Mouse (Mus musculus) retina, postnatal 7 days (tissue): ENCODE measurements around the gene Ankrd65.

Experiments
- DNase-seq: peaks from one replicate; pipeline ENCODE4 v3.0.0-alpha.2; 2012; ENCODE audit warnings: low read depth, low spot score

Ankrd65 gene

DNA sequence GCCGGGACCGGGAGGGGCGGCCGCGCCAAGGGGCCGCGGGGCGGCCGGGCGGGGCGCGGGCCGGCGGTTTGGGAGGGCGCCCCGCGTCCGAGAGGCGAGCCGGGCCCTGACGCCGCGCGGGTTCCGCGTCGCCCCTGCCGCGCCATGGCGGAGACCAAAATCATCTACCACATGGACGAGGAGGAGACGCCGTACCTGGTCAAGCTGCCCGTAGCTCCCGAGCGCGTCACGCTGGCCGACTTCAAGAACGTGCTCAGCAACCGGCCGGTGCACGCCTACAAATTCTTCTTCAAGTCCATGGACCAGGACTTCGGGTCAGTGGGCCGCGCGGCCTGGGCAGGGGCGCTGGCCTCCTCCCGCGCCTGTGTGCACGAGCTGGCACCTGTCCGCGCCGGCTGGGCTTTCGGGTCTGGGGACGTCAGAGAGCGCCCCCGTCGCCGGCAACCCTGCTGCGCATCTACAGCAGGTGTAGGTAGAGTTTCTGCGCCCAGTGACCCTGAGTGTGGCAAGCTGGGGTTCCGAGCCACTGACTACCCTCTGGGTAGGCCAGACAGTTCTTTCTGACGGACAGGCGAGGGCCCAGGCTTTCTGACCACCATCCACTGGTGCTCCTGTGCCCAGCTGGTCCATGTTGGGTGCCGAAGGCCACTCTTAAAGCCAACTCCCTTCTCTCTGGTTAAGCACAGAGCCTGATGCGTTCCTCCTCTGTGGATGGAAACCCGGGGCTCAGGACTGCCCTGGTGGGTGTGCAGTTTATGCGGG lies 57.5 kb downstream of the Ankrd65 start:
- DNase-seq = no peak

DNA sequence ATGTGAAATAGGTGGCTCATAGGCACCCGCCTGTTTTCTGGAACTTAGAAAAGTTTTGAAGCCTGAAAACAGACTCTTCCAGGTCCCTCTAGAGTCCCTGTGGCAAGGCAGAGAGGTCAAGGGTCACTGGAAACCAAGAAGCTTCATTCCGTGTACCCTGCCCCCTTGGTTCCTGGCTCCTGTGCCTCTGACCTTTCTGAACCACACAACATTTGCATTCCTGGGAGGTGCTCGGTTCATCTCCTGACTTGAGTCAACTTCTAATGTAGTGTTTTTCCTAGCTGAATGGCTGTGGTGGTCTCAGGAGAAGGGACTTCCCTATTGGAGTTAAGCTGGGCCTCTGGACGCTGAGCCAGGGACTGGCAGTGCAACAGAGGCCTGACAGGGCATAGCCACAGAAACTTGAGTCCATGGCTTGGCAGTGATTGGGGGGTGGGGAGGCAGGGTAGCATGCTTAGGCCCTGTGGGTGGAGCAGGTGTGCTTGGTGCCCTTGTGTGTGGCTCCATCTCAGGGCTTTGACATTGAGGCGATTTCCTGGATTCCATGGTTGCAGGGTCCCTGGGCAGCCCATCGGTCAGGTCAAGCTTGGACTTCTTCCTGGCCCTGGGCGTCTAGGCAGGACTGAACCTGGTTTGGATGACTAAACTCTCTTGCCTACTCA lies 58.3 kb downstream of the Ankrd65 start:
- no peak for DNase-seq
